Mouse (Mus musculus): ENCODE measurements around the gene Hsd11b2.

DNA sequence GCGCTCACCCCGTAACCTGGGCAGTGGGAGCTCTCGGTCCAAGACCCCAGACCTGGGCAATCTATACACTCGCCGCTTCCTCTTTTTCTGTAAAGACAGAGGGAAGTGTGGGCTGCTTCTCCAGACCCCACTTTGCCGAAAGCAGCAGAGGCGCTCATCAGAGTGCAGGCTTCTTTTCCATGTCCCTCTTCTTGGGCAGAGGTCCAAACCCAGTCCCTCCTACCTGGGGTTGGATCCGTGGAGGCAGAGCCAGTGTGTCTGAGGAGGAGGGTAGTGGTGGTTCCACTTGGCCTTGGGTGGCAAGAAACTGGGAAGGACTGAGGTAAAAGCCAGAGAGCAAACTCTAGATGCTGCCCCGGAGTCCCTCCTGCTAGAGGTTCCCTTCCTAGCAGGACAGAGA, 45.6 kb upstream of the Hsd11b2 start:
- TF ChIP-seq CTCF (IDR thresholded peaks at IDR 0.05; ENCODE audit: low read depth, low read length) (no peak), TAL1 (conservative IDR thresholded peaks at IDR 0.05; ENCODE audit: low read depth, low read length) (no peak)

Measured in G1E (cell line).